Mouse (Mus musculus): Measurements from ENCODE around the gene Gm17349. TPM values are rescaled to one million over a fixed set of nuclear protein-coding genes. Genes with fewer than 3 reads are reported as not detected.

Gene Gm17349
- total RNA-seq, 1 experiment = 2.5 TPM

- Histone ChIP-seq H3K9ac (ENCODE audit: insufficient read depth, low read depth, low read length, poor library complexity, severe bottlenecking) (no peak overlapping the region), H3K4me1 (ENCODE audit: control insufficient read depth in 2 of 2, insufficient read depth in 2 of 2, low read length in 2 of 2, poor library complexity in 1 of 2) (no peaks in the 10 kb centered on the region), H3K4me3 (ENCODE audit: insufficient read depth in 1 of 2, low read depth in 1 of 2, low read length in 2 of 2, poor library complexity in 1 of 2, severe bottlenecking in 1 of 2) (no peak overlapping the region), H3K9me3 (ENCODE audit: control insufficient read depth, insufficient read depth, low read depth, low read length) (no peaks in the 10 kb centered on the region), H3K27ac (ENCODE audit: insufficient read depth, low read depth, low read length, poor library complexity, severe bottlenecking) (no peak overlapping the region), H3K36me3 (ENCODE audit: control insufficient read depth, insufficient read depth, low read length, poor library complexity, severe bottlenecking) (peaks cover 12% of the 10 kb centered on the region)
- DNase-seq (ENCODE audit: low read depth, low spot score) = no peak
- no peak for TF ChIP-seq HCFC1 (IDR thresholded peaks at IDR 0.05; ENCODE audit: borderline replicate concordance, insufficient read depth, low read length)
- no peak for TF ChIP-seq CHD2 (IDR thresholded peaks at IDR 0.05; ENCODE audit: low read depth, low read length)
- no peak for TF ChIP-seq ZNF384 (IDR thresholded peaks at IDR 0.05; ENCODE audit: low read depth, low read length)
- TF ChIP-seq MAFK (IDR thresholded peaks at IDR 0.05; ENCODE audit: insufficient read depth, low read depth, low read length) = no peak
- TF ChIP-seq ZC3H11A (IDR thresholded peaks at IDR 0.05; ENCODE audit: borderline replicate concordance, low read depth, low read length) = no peak
- in situ Hi-C loops (cut with MboI; ENCODE audit: low sequenced_read_pairs in 2 of 2, unreplicated experiment in 2 of 2) = no loop called here
These were observed 27.9 kb upstream of the Gm17349 start for GRCm38 (mm10) chr15:99733186-99733585.

GRCm38 (mm10) chr15:99731678-99732077 is 26.4 kb upstream of the Gm17349 start:
- in situ Hi-C loops (cut with MboI; ENCODE audit: low sequenced_read_pairs in 2 of 2, unreplicated experiment in 2 of 2) = no loop called here
- Histone ChIP-seq H3K4me1 (ENCODE audit: control insufficient read depth in 2 of 2, insufficient read depth in 2 of 2, low read length in 2 of 2, poor library complexity in 1 of 2) (no peaks in the 10 kb centered on the region), H3K9ac (ENCODE audit: insufficient read depth, low read depth, low read length, poor library complexity, severe bottlenecking) (no peak overlapping the region), H3K27ac (ENCODE audit: insufficient read depth, low read depth, low read length, poor library complexity, severe bottlenecking) (no peak overlapping the region), H3K36me3 (ENCODE audit: control insufficient read depth, insufficient read depth, low read length, poor library complexity, severe bottlenecking) (peaks cover 15% of the 10 kb centered on the region), H3K9me3 (ENCODE audit: control insufficient read depth, insufficient read depth, low read depth, low read length) (no peaks in the 10 kb centered on the region), H3K4me3 (ENCODE audit: insufficient read depth in 1 of 2, low read depth in 1 of 2, low read length in 2 of 2, poor library complexity in 1 of 2, severe bottlenecking in 1 of 2) (no peak overlapping the region)
- no peak for DNase-seq (ENCODE audit: low read depth, low spot score)
- no peak for TF ChIP-seq ZNF384 (IDR thresholded peaks at IDR 0.05; ENCODE audit: low read depth, low read length)
- no peak for TF ChIP-seq ZC3H11A (IDR thresholded peaks at IDR 0.05; ENCODE audit: borderline replicate concordance, low read depth, low read length)
- no peak for TF ChIP-seq CHD2 (IDR thresholded peaks at IDR 0.05; ENCODE audit: low read depth, low read length)
- TF ChIP-seq HCFC1 (IDR thresholded peaks at IDR 0.05; ENCODE audit: borderline replicate concordance, insufficient read depth, low read length) = no peak

DNA sequence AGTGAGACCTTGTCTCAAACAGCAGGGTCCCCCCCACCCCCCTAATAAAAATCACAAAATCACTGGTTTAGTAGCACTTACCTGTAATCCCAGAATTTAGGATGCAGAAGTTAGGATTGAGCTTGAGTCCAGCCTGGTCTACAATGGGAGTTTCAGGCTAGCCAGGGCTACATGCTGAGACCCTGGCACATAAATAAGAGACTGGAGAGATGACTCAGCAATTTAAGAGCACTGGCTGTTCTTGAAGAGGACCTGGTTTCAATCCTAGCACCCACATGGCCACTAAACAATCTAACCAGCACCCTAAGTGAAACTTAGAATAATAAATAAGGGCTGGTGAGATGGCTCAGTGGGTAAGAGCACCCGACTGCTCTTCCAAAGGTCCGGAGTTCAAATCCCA is 25.9 kb upstream of the Gm17349 start:
- peaks cover 12% of the 10 kb centered on the region for H3K36me3 ChIP-seq (ENCODE audit: control insufficient read depth, insufficient read depth, low read length, poor library complexity, severe bottlenecking)
- no peak for DNase-seq (ENCODE audit: low read depth, low spot score)
- no peak overlapping the region for H3K4me3 ChIP-seq (ENCODE audit: insufficient read depth in 1 of 2, low read depth in 1 of 2, low read length in 2 of 2, poor library complexity in 1 of 2, severe bottlenecking in 1 of 2)
- TF ChIP-seq MAFK (IDR thresholded peaks at IDR 0.05; ENCODE audit: insufficient read depth, low read depth, low read length) = peak; percentile 80
- no peak for TF ChIP-seq ZC3H11A (IDR thresholded peaks at IDR 0.05; ENCODE audit: borderline replicate concordance, low read depth, low read length)
- H3K27ac ChIP-seq (ENCODE audit: insufficient read depth, low read depth, low read length, poor library complexity, severe bottlenecking) = no peak overlapping the region; the same call in 1 of the 2 replicates
- no peak overlapping the region for H3K9ac ChIP-seq (ENCODE audit: insufficient read depth, low read depth, low read length, poor library complexity, severe bottlenecking)
- no peaks in the 10 kb centered on the region for H3K9me3 ChIP-seq (ENCODE audit: control insufficient read depth, insufficient read depth, low read depth, low read length)
- no peaks in the 10 kb centered on the region for H3K4me1 ChIP-seq (ENCODE audit: control insufficient read depth in 2 of 2, insufficient read depth in 2 of 2, low read length in 2 of 2, poor library complexity in 1 of 2)
- in situ Hi-C loops (cut with MboI; ENCODE audit: low sequenced_read_pairs in 2 of 2, unreplicated experiment in 2 of 2) = no loop called here

- Histone ChIP-seq H3K27ac (ENCODE audit: insufficient read depth, low read depth, low read length, poor library complexity, severe bottlenecking) (no peak overlapping the region), H3K9me3 (ENCODE audit: control insufficient read depth, insufficient read depth, low read depth, low read length) (no peaks in the 10 kb centered on the region), H3K9ac (ENCODE audit: insufficient read depth, low read depth, low read length, poor library complexity, severe bottlenecking) (no peak overlapping the region), H3K36me3 (ENCODE audit: control insufficient read depth, insufficient read depth, low read length, poor library complexity, severe bottlenecking) (peaks cover 5% of the 10 kb centered on the region; the same call in 1 of the 2 replicates), H3K4me3 (ENCODE audit: insufficient read depth in 1 of 2, low read depth in 1 of 2, low read length in 2 of 2, poor library complexity in 1 of 2, severe bottlenecking in 1 of 2) (no peak overlapping the region), H3K4me1 (ENCODE audit: control insufficient read depth in 2 of 2, insufficient read depth in 2 of 2, low read length in 2 of 2, poor library complexity in 1 of 2) (peaks cover 2 to 9% of the 10 kb centered on the region in 2 experiments; a peak in 3 of 4 replicates)
- in situ Hi-C loops (cut with MboI; ENCODE audit: low sequenced_read_pairs in 2 of 2, unreplicated experiment in 2 of 2) = no loop called here
- DNase-seq (ENCODE audit: low read depth, low spot score) = no peak
- TF ChIP-seq ZC3H11A (IDR thresholded peaks at IDR 0.05; ENCODE audit: borderline replicate concordance, low read depth, low read length) (no peak), CHD2 (IDR thresholded peaks at IDR 0.05; ENCODE audit: low read depth, low read length) (no peak), ZNF384 (IDR thresholded peaks at IDR 0.05; ENCODE audit: low read depth, low read length) (no peak), MAFK (IDR thresholded peaks at IDR 0.05; ENCODE audit: insufficient read depth, low read depth, low read length) (no peak), HCFC1 (IDR thresholded peaks at IDR 0.05; ENCODE audit: borderline replicate concordance, insufficient read depth, low read length) (no peak)
These were observed 23.9 kb upstream of the Gm17349 start for GRCm38 (mm10) chr15:99729056-99729783.
